Mouse (Mus musculus) liver, embryonic 16.5 days (tissue): ENCODE results near the gene 4933414I15Rik. TPM values are rescaled to one million over a fixed set of nuclear protein-coding genes. Genes with fewer than 3 reads are reported as not detected.

Source experiments
- ATAC-seq: fragments of 200-750 bp; cut with Nextera tagmentation; 2 replicates; pipeline ENCODE4 v1.8.0; 2017; ENCODE audit warnings: low read depth, mild to moderate bottlenecking, moderate number of reproducible peaks, moderate library complexity
- H3K27ac ChIP-seq: fragments of 300-500 bp; sonication (generic); 2 replicates; pipeline ENCODE4 v1.5.1; 2014; ENCODE audit warnings: mild to moderate bottlenecking, low read length
- H3K27me3 ChIP-seq: fragments of 300-500 bp; sonication (generic); 2 replicates; pipeline ENCODE4 v1.6.1; 2014; ENCODE audit warnings: low read depth, low read length, mixed read lengths; ENCODE audit not compliant: control insufficient read depth, insufficient read depth
- H3K36me3 ChIP-seq: fragments of 300-500 bp; sonication (generic); 2 replicates; pipeline ENCODE4 v1.6.1; 2014; ENCODE audit warnings: mild to moderate bottlenecking; ENCODE audit not compliant: control insufficient read depth, insufficient read depth
- H3K4me1 ChIP-seq: fragments of 300-500 bp; sonication (generic); 2 replicates; pipeline ENCODE4 v1.6.1; 2014; ENCODE audit warnings: low read depth, low read length, mixed read lengths; ENCODE audit not compliant: control insufficient read depth
- H3K4me2 ChIP-seq: fragments of 300-500 bp; sonication (generic); 2 replicates; pipeline ENCODE4 v1.6.1; 2014; ENCODE audit warnings: low read depth, low read length, mixed read lengths
- H3K4me3 ChIP-seq: fragments of 300-500 bp; sonication (generic); 2 replicates; pipeline ENCODE4 v1.5.1; 2014; ENCODE audit warnings: low read depth, mild to moderate bottlenecking, low read length
- H3K9ac ChIP-seq: fragments of 300-500 bp; sonication (generic); 2 replicates; pipeline ENCODE4 v1.6.1; 2014; ENCODE audit warnings: low read depth, low read length
- H3K9me3 ChIP-seq: fragments of 300-500 bp; sonication (generic); replicated peaks from 2 replicates; pipeline ENCODE4 v1.6.1; 2016; ENCODE audit warnings: low read length; ENCODE audit not compliant: control insufficient read depth
- WGBS: fragments of 180-500 bp; shearing (Covaris S2); extraction: QIAGEN DNeasy Blood & Tissue Kit; methylation state at CpG from one replicate; pipeline ENCODE4 v1.1.7; 2014; ENCODE audit not compliant: insufficient replicate concordance; 5-methylcytosine and 5-hydroxymethylcytosine counted together
- polyA plus RNA-seq: library from polyadenylated mRNA; unstranded; fragments of >200 nt; fragmentation: Nextera tagmentation; extraction: Ambion mirVana; gene quantifications from 2 replicates; pipeline ENCODE4 v1.2.1, GENCODE M21; 2015

4933414I15Rik gene
- polyA plus RNA-seq, 1 experiment from 2014 or later: not detected

GRCm38 (mm10) chr11:50897359-50897758 lies 46.2 kb downstream of the 4933414I15Rik start:
- Histone ChIP-seq H3K4me2 (no peak overlapping the region), H3K9ac (no peak overlapping the region), H3K9me3 (peaks cover 16% of the 10 kb centered on the region), H3K27ac (no peak overlapping the region), H3K27me3 (no peaks in the 10 kb centered on the region), H3K4me1 (no peaks in the 10 kb centered on the region), H3K4me3 (no peak overlapping the region), H3K36me3 (peaks cover 19% of the 10 kb centered on the region)
- no peak for ATAC-seq
- WGBS: 33% methylated on average over 1 of the region's 1 CpGs

GRCm38 (mm10) chr11:50892441-50892840 lies 51.1 kb downstream of the 4933414I15Rik start:
- WGBS: 25% methylated on average over 2 of the region's 2 CpGs
- H3K27ac ChIP-seq: no peak overlapping the region
- no peak overlapping the region for H3K4me3 ChIP-seq
- no peaks in the 10 kb centered on the region; the same call in 1 of the 2 replicates for H3K4me1 ChIP-seq
- H3K9ac ChIP-seq: no peak overlapping the region
- no peaks in the 10 kb centered on the region for H3K27me3 ChIP-seq
- H3K9me3 ChIP-seq: no peaks in the 10 kb centered on the region
- H3K36me3 ChIP-seq: no peaks in the 10 kb centered on the region
- no peak overlapping the region for H3K4me2 ChIP-seq
- no peak for ATAC-seq

Other genes with a start within 250 kb of the 4933414I15Rik start
- gene Zfp354c, start 116.0 kb downstream of the 4933414I15Rik start, polyA plus RNA-seq: 0.76 and 0.84 TPM in 2 replicates
- 0.08 TPM in 2 replicates for gene Zfp879, start 102.2 kb downstream of the 4933414I15Rik start, polyA plus RNA-seq
- 0.02 TPM in 1 of 2 replicates, not detected in the other for gene Grm6, start 93.1 kb downstream of the 4933414I15Rik start, polyA plus RNA-seq
- gene Zfp454, start 56.1 kb downstream of the 4933414I15Rik start, polyA plus RNA-seq: 0.28 and 0.29 TPM in 2 replicates
- 1.6 and 1.9 TPM in 2 replicates for gene Zfp2, start 27.6 kb downstream of the 4933414I15Rik start, polyA plus RNA-seq
- gene Zfp354b, start 12.1 kb downstream of the 4933414I15Rik start, polyA plus RNA-seq: 0.13 and 0.15 TPM in 2 replicates
- gene Prop1, start 10.0 kb upstream of the 4933414I15Rik start, polyA plus RNA-seq: not detected in 2 replicates
- not detected in 2 replicates for gene Olfr1378, start 22.8 kb upstream of the 4933414I15Rik start, polyA plus RNA-seq
- gene Olfr1377, start 38.2 kb upstream of the 4933414I15Rik start, polyA plus RNA-seq: not detected in 2 replicates
- gene Olfr51, start 59.8 kb upstream of the 4933414I15Rik start, polyA plus RNA-seq: not detected in 2 replicates
- gene Olfr54, start 70.5 kb upstream of the 4933414I15Rik start, polyA plus RNA-seq: not detected in 2 replicates
- gene Olfr1375, start 104.3 kb upstream of the 4933414I15Rik start, polyA plus RNA-seq: not detected in 2 replicates
- gene Zfp354a, start 115.5 kb upstream of the 4933414I15Rik start, polyA plus RNA-seq: 1.4 and 1.7 TPM in 2 replicates